Mouse (Mus musculus) stomach, postnatal 0 days (tissue): ENCODE results near the gene Epgn. TPM values are rescaled to one million over a fixed set of nuclear protein-coding genes. Genes with fewer than 3 reads are reported as not detected.

Experiments
- ATAC-seq: fragments of 200-750 bp; cut with Nextera tagmentation; 2 replicates; pipeline ENCODE4 v1.8.0; 2017; ENCODE audit not compliant: low FRiP score, low TSS enrichment
- DNase-seq: peaks from one replicate; pipeline ENCODE4 v3.0.0-alpha.2; 2016; ENCODE audit warnings: low spot score
- H3K27ac ChIP-seq: fragments of 300-500 bp; sonication (generic); replicated peaks from 2 replicates; pipeline ENCODE4 v1.5.1; 2014; ENCODE audit warnings: mild to moderate bottlenecking, control low read depth
- H3K27me3 ChIP-seq: fragments of 300-500 bp; sonication (generic); 2 replicates; pipeline ENCODE4 v1.6.1; 2014; ENCODE audit warnings: low read length; ENCODE audit not compliant: control insufficient read depth, insufficient read depth
- H3K36me3 ChIP-seq: fragments of 300-500 bp; sonication (generic); 2 replicates; pipeline ENCODE4 v1.6.1; 2014; ENCODE audit warnings: low read length, mixed read lengths; ENCODE audit not compliant: control insufficient read depth, insufficient read depth
- H3K4me1 ChIP-seq: fragments of 300-500 bp; sonication (generic); replicated peaks from 2 replicates; pipeline ENCODE4 v1.6.1; 2014; ENCODE audit warnings: antibody characterized with exemption; ENCODE audit not compliant: control insufficient read depth, insufficient read depth
- H3K4me2 ChIP-seq: fragments of 300-500 bp; sonication (generic); replicated peaks from 2 replicates; pipeline ENCODE4 v1.6.1; 2014; ENCODE audit warnings: low read depth, mild to moderate bottlenecking, control low read depth, moderate library complexity
- H3K4me3 ChIP-seq: fragments of 300-500 bp; sonication (generic); 2 replicates; pipeline ENCODE4 v1.5.1; 2014; ENCODE audit warnings: low read depth, low read length, control low read depth
- H3K9ac ChIP-seq: fragments of 300-500 bp; sonication (generic); 2 replicates; pipeline ENCODE4 v1.6.1; 2014; ENCODE audit warnings: mild to moderate bottlenecking, low read length, control low read depth, mixed read lengths
- H3K9me3 ChIP-seq: fragments of 300-500 bp; sonication (generic); 2 replicates; pipeline ENCODE4 v1.6.1; 2016; ENCODE audit warnings: low read length; ENCODE audit not compliant: control insufficient read depth
- CTCF ChIP-seq: IDR thresholded peaks from 2 replicates; pipeline ENCODE4 v1.5.1; 2016; ENCODE audit warnings: antibody characterized with exemption, low read depth, mild to moderate bottlenecking, moderate library complexity
- EP300 ChIP-seq: optimal IDR thresholded peaks from 2 replicates; pipeline ENCODE3; 2016; ENCODE audit warnings: antibody characterized with exemption
- WGBS: fragments of 180-500 bp; shearing (Covaris S2); extraction: QIAGEN DNeasy Blood & Tissue Kit; methylation state at CpG from one replicate; pipeline ENCODE4 v1.1.7; 2014; 5-methylcytosine and 5-hydroxymethylcytosine counted together
- polyA plus RNA-seq: library from polyadenylated mRNA; unstranded; fragments of >200 nt; fragmentation: Nextera tagmentation; extraction: Ambion mirVana; gene quantifications from 2 replicates; pipeline ENCODE4 v1.2.1, GENCODE M21; 2015

Epgn gene
- polyA plus RNA-seq, 1 experiment from 2014 or later: 0.17 TPM

GRCm38 (mm10) chr5:91015216-91015615 lies 12.0 kb upstream of the Epgn start:
- Histone ChIP-seq H3K4me1 (no peaks in the 10 kb centered on the region), H3K9me3 (no peaks in the 10 kb centered on the region), H3K4me3 (no peak overlapping the region), H3K4me2 (no peak overlapping the region), H3K27me3 (no peaks in the 10 kb centered on the region), H3K36me3 (no peaks in the 10 kb centered on the region), H3K27ac (no peak overlapping the region), H3K9ac (no peak overlapping the region)
- no peak for TF ChIP-seq CTCF
- TF ChIP-seq EP300: no peak
- no peak for DNase-seq
- ATAC-seq: no peak
- WGBS: 62% methylated on average over 10 of the region's 10 CpGs

GRCm38 (mm10) chr5:91023114-91023513 lies 4.2 kb upstream of the Epgn start:
- no peak overlapping the region for H3K4me2 ChIP-seq
- TF ChIP-seq EP300: no peak
- TF ChIP-seq CTCF: no peak
- DNase-seq (no peak), ATAC-seq (no peak)
- H3K4me1 ChIP-seq: no peaks in the 10 kb centered on the region
- WGBS: 89% methylated on average over 8 of the region's 8 CpGs
- H3K9me3 ChIP-seq: no peaks in the 10 kb centered on the region
- H3K27ac ChIP-seq: no peak overlapping the region
- H3K36me3 ChIP-seq: no peaks in the 10 kb centered on the region
- H3K27me3 ChIP-seq: no peaks in the 10 kb centered on the region
- H3K4me3 ChIP-seq: no peak overlapping the region
- H3K9ac ChIP-seq: no peak overlapping the region

DNA sequence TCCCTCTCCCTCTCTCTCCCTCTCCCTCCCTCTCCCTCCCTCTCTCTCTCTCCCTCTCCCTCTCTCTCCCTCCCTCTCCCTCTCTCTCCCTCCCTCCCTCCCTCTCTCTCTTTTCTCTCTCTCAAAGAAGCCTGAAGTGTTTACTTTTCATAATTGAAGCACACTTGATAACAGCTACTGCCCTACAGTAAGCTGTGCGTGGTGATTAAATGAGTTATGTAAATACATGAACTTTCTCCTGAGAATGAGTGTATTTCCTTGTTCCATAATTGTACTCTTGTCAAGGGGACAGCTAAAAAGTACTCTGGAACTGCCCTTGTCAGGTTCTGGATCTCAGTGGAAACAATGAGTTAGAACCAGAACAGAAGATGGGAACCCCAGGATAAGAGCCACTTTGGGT lies 576 bp downstream of the Epgn start:
- DNase-seq (no peak), ATAC-seq (peak; percentile 72; the same call in 1 of the 2 replicates)
- WGBS: 19% methylated on average over 1 of the region's 1 CpGs
- Histone ChIP-seq H3K4me3 (no peak overlapping the region), H3K4me2 (no peak overlapping the region), H3K36me3 (no peaks in the 10 kb centered on the region), H3K9ac (no peak overlapping the region), H3K27ac (no peak overlapping the region), H3K27me3 (no peaks in the 10 kb centered on the region), H3K9me3 (no peaks in the 10 kb centered on the region), H3K4me1 (no peaks in the 10 kb centered on the region)
- TF ChIP-seq CTCF (no peak), EP300 (no peak)

GRCm38 (mm10) chr5:91030629-91031028 lies 3.4 kb downstream of the Epgn start:
- WGBS: 91% methylated on average over 2 of the region's 2 CpGs
- Histone ChIP-seq H3K27me3 (no peaks in the 10 kb centered on the region), H3K36me3 (no peaks in the 10 kb centered on the region), H3K4me2 (no peak overlapping the region), H3K4me3 (no peak overlapping the region), H3K9ac (no peak overlapping the region), H3K27ac (no peak overlapping the region), H3K4me1 (no peaks in the 10 kb centered on the region), H3K9me3 (no peaks in the 10 kb centered on the region)
- TF ChIP-seq CTCF (peak; percentile 69), EP300 (no peak)
- no peak for DNase-seq
- no peak for ATAC-seq

GRCm38 (mm10) chr5:91035341-91035740 lies 8.1 kb downstream of the Epgn start:
- Histone ChIP-seq H3K9ac (no peak overlapping the region), H3K27ac (no peak overlapping the region), H3K4me1 (no peaks in the 10 kb centered on the region), H3K9me3 (no peaks in the 10 kb centered on the region), H3K27me3 (no peaks in the 10 kb centered on the region), H3K4me3 (no peak overlapping the region), H3K36me3 (no peaks in the 10 kb centered on the region), H3K4me2 (no peak overlapping the region)
- 63% methylated on average over 2 of the region's 2 CpGs for WGBS
- peak; percentile 41 for TF ChIP-seq EP300
- TF ChIP-seq CTCF: no peak
- peak; percentile 51 for DNase-seq
- ATAC-seq: peak; percentile 60; the same call in 1 of the 2 replicates

DNA sequence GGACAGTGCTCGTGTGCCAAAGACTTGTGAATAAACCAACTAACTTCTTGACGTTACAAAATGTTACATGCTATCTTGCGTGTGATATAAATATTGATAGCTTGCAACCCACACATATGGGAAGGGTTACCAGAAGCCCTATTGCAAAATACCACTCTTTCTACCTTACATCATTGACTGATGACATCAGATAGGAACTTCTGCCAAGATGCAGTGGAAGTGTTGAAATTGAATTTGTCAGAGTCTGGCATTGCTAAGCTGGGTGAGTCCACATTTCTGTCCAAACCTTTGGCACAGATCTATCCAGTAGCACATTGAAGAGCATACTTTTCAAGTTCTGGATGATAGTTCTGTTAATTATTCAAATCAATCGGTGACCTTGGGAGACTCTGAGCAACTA lies 9.4 kb downstream of the Epgn start:
- DNase-seq: no peak
- Histone ChIP-seq H3K9me3 (no peaks in the 10 kb centered on the region), H3K4me2 (no peak overlapping the region), H3K9ac (no peak overlapping the region), H3K27ac (no peak overlapping the region), H3K4me1 (no peaks in the 10 kb centered on the region), H3K36me3 (no peaks in the 10 kb centered on the region), H3K27me3 (no peaks in the 10 kb centered on the region), H3K4me3 (no peak overlapping the region)
- ATAC-seq: no peak
- WGBS: 64% methylated on average over 4 of the region's 4 CpGs
- TF ChIP-seq CTCF: no peak
- peak; percentile 25 for TF ChIP-seq EP300
